Mouse (Mus musculus): Measurements from ENCODE around the gene Pigw.

The Pigw gene

DNA sequence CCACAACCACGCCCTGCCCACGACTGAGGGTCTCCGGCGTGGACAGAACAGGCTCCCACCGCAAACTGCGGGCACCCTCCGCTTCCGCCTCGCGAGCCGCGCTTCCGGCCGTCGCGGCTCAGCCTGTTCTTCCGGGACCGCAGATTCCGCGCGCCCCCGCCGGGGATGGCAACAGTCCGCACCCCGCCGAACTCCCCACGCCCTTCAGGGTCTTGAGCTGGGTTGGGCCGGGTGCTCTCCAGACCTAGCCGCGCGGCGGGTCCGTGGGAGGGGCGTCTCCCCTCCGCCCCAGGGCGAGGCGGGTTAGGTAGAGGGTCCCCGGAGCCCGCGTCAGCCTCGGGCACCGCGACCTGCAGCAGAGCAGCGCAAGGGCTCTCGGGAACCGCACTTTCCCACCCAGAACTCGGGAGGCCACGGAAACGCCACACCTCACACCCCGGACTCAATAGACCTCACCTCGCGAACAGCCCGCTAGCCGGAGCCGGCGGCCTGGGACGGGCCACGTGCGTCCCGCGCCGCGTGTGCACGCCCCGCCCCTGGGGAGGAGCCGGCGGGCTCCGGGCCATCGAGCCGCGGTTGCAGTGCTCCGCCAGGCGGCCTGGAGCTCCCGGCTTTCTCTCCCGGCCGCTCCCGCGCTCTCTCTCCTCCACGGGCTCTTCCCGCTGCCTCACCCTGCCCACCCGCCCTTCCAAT lies at the start of gene Pigw, which contains the start of gene Myo19:
Gene Pigw, minus strand, starts transcription at position 514 of the 693 bp plus-strand sequence.
Gene Myo19, plus strand, starts transcription at position 377 of the 693 bp plus-strand sequence.
- peak; percentile 43 to 76 for DNase-seq (ENCODE audit: low spot score in 2 of 2)

DNA sequence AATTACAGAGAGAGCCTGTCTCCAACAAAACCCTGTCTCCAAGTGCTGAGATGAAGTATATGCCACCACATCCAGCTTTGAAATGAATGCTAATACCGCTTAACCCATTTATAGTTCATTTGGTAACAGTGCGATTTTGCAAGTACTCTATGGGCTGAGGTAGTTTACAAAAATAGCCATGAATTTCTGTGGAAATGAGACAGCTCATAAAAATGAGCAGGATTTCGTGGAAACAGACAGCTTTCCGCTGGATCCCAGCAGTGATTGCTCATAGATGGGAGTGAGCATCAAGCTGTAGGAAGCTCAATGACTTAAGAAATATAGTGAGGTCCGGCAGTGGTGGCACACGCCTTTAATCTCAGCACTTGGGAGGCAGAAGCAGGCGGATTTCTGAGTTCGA lies 40.9 kb upstream of the Pigw start:
- no peak for DNase-seq (ENCODE audit: low spot score in 2 of 2)

GRCm38 (mm10) chr11:84919951-84920350 lies 39.9 kb upstream of the Pigw start:
- no peak for DNase-seq (ENCODE audit: low spot score in 2 of 2)

GRCm38 (mm10) chr11:84919276-84919675 lies 39.2 kb upstream of the Pigw start:
- peak in 1 of 2 experiments; percentile 17 for DNase-seq (ENCODE audit: low spot score in 2 of 2)

GRCm38 (mm10) chr11:84918425-84918824 lies 38.3 kb upstream of the Pigw start:
- peak; percentile 92 to 96 for DNase-seq (ENCODE audit: low spot score in 2 of 2)

GRCm38 (mm10) chr11:84916703-84917300 lies 36.7 kb upstream of the Pigw start:
- no peak for DNase-seq (ENCODE audit: low spot score in 2 of 2)

GRCm38 (mm10) chr11:84916053-84916702 lies 36.1 kb upstream of the Pigw start, which contains the start of gene Znhit3:
Znhit3 (minus strand) TSS chr11:84916366.
- peak; percentile 41 to 77 for DNase-seq (ENCODE audit: low spot score in 2 of 2)

GRCm38 (mm10) chr11:84914673-84915072 lies 34.6 kb upstream of the Pigw start:
- no peak for DNase-seq (ENCODE audit: low spot score in 2 of 2)

DNA sequence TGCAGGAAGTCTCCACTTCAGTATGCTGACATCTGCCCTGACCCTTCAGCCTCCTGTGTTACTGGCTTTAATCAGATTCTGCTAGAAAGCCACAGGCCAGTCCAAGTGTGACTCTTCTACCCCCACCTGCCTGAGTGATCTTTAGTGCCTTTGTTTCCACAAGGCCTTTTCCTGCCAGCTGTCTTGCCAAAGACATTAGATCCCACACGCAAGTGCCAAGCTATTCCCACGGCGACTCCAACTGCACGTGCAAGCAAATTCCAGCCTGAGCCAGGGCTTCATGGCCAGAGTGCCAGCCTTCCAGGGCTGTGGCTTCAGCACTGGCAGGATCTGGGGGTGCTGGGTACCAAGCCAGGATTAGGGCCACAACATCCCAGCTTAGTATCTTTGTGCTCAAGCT lies 30.3 kb upstream of the Pigw start:
- no peak for DNase-seq (ENCODE audit: low spot score in 2 of 2)

GRCm38 (mm10) chr11:84908480-84908879 lies 28.4 kb upstream of the Pigw start:
- DNase-seq (ENCODE audit: low spot score in 2 of 2): no peak

DNA sequence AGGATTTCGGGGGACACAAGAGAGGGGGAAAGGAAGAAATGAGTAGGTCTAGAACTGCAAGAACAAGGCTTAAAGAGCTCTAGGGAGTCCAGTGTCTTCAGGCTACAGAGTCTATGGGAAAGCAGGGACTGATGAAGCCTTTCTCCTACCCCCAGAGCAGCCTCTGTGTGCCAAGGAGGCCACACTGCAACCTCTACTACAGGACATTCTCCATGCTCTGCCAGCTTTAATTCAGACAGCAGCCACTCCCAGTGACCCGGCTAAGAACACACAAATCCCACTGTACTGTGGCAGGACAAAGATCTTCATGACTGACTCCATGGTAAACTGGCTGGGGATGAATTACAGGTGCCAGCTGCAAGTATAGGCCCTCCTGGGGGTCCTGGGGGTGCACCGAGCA lies 27.0 kb upstream of the Pigw start:
- no peak for DNase-seq (ENCODE audit: low spot score in 2 of 2)

GRCm38 (mm10) chr11:84904597-84905144 lies 24.6 kb upstream of the Pigw start:
- no peak for DNase-seq (ENCODE audit: low spot score in 2 of 2)

- DNase-seq (ENCODE audit: low spot score in 2 of 2): no peak
These were observed 13.0 kb upstream of the Pigw start for GRCm38 (mm10) chr11:84893113-84893512.

DNA sequence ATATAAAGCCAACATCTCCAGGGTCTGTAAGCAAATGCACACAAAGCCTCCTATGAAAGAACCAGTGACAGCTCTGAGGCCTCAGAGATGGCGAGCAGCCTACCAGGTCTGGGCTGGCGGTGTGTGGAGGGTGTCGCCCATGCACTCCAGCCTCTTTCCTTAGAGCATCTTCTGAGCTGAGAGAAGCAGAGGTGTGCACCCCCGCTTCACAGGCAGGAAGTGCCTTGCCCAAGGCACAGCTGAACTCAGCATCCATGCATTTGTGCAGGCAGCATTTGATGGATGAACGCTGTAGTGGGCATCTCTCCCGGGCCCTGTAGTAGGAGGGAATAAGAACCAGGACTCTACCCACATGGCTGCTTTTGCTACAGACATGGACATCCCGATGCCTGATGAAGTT lies 11.6 kb upstream of the Pigw start:
- no peak for DNase-seq (ENCODE audit: low spot score in 2 of 2)

DNA sequence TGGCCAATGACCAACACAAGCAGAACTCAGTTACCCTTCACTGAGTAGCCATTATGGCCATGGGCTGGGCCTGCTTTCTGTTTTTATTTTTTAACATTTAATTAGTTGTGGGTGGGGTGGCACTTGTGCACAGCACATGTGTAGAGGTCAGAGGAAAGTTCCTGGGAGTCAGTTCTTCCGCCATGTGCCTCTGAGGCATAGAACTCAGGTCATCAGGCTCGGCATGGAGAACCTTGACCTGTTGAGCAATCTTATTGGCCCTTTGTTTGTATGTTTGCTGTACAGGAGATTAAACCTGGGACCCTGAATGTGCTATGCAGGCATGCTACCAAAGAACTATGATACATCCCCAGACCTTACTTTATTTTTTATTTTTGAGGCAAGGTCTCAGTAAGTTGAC lies 9.4 kb upstream of the Pigw start:
- no peak for DNase-seq (ENCODE audit: low spot score in 2 of 2)

- DNase-seq (ENCODE audit: low spot score in 2 of 2): no peak
These were observed 7.9 kb upstream of the Pigw start for GRCm38 (mm10) chr11:84888025-84888424.

GRCm38 (mm10) chr11:84886767-84887511 lies 6.9 kb upstream of the Pigw start:
- no peak for DNase-seq (ENCODE audit: low spot score in 2 of 2)

- no peak for DNase-seq (ENCODE audit: low spot score in 2 of 2)
These were observed 6.2 kb upstream of the Pigw start for GRCm38 (mm10) chr11:84886236-84886635.

DNA sequence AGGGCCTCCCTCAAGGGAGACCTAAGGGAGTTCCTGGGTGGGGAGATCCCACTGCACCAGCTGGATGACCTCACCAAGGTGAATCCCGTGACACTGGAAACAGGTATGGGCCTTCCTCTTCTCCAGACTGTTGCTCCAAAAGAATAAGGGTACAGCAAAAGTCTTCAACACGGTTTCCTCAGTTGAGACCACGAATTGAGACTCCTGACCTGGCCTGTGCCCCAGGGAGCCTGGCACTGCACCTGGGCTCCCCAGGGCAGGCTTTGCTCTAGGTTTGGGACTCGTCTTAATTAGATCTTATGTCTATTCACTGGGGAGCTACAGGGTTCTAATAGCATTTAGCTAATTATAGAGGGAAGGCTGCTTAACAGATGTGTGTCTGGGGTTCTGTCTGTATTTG lies 5.2 kb upstream of the Pigw start:
- no peak for DNase-seq (ENCODE audit: low spot score in 2 of 2)

GRCm38 (mm10) chr11:84882346-84882745 lies 2.3 kb upstream of the Pigw start:
- DNase-seq (ENCODE audit: low spot score in 2 of 2): no peak

- no peak for DNase-seq (ENCODE audit: low spot score in 2 of 2)
These were observed 886 bp upstream of the Pigw start for GRCm38 (mm10) chr11:84880971-84881370.

- DNase-seq (ENCODE audit: low spot score in 2 of 2): peak in 1 of 2 experiments; percentile 53
These were observed 428 bp upstream of the Pigw start for GRCm38 (mm10) chr11:84880465-84880961.

Data from cerebellum, postnatal 4 days (tissue).